Mouse (Mus musculus): ENCODE results near the gene Stam2. TPM values are rescaled to one million over a fixed set of nuclear protein-coding genes. Genes with fewer than 3 reads are reported as not detected.

Gene Stam2
- 9.0 and 9.9 TPM in 2 replicates for polyA plus RNA-seq (2015; fragmentation: Nextera tagmentation; extraction: Ambion mirVana)

DNA sequence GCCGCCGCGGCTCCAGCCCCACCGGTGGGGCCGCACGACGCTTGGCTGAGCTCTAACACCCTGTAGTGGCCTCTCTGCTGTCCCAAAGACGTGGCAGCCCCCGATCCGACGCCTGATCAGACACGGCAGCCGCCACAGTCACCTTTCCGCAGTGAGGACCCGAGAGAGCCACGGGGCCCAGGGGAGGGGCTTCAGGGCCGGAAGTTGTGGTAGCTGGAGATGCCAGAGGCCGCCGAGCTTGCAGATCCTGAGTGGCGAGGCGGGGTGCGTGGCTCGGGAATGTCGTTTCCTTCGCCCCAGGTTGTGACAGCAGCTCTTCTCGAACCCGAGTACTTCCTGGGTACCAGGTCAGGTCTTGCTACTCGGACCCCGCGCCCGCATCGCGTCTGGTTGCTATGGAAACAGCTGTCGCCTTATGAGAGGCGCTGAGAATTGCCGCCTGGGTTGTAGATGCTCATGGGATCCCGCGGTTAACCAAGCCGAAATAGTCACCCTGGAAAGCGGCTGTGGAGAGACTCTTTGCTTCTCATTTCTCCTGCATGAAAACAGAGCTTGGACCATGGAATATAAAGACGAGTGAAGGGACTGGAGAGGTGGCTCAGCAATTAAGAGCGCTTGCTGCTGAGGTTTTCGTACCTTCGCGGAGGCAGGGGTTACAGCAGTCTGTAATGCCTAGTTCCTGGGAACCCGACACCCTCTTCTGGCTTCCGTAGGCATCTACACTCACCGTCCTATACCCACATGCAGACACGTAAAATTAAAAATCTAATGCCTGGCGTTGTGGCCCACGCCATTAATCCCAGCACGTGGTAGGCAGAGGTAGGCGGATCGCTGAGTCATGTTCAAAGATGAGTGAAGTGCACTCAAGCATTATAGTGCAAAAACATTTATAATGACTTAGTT is at the start of gene Stam2:
Gene Stam2 (minus strand): TSS at position 26 of the 903 bp plus-strand sequence.
- DNase-seq (peak; percentile 90), ATAC-seq (peak; percentile 93)
- 7% methylated on average over 54 of the region's 54 CpGs for WGBS (ENCODE audit: insufficient replicate concordance)
- Histone ChIP-seq H3K4me1 (ENCODE audit: insufficient read depth) (peaks cover 10% of the 10 kb centered on the region), H3K27ac (ENCODE audit: low read depth) (peak within 1 kb of the TSS; percentile 94), H3K4me3 (ENCODE audit: low read depth, low read length) (peak within 1 kb of the TSS; percentile 95), H3K9ac (replicated peaks) (peak within 1 kb of the TSS; percentile 90), H3K9me3 (ENCODE audit: low read length) (no peaks in the 10 kb centered on the region), H3K27me3 (ENCODE audit: insufficient read depth, low read length) (no peaks in the 10 kb centered on the region), H3K4me2 (ENCODE audit: low read depth, low read length) (peak within 1 kb of the TSS; percentile 86), H3K36me3 (replicated peaks; ENCODE audit: insufficient read depth, low read length) (no peaks in the 10 kb centered on the region)
- 0 out of 2 replicates have a peak, but pooled peaks have one; percentile 12 for TF ChIP-seq CTCF (IDR thresholded peaks at IDR 0.05; ENCODE audit: low read depth)
- TF ChIP-seq EP300 (IDR thresholded peaks at IDR 0.05; ENCODE audit: low read depth), result no peak

- DNase-seq (no peak), ATAC-seq (peak; percentile 27; the same call in 1 of the 2 replicates)
- no peak overlapping the region for H3K9ac ChIP-seq (replicated peaks)
- H3K4me1 ChIP-seq (ENCODE audit: insufficient read depth), result no peaks in the 10 kb centered on the region
- WGBS (ENCODE audit: insufficient replicate concordance), result 47% methylated on average over 3 of the region's 3 CpGs
- no peaks in the 10 kb centered on the region for H3K27me3 ChIP-seq (ENCODE audit: insufficient read depth, low read length)
- no peak for TF ChIP-seq EP300 (IDR thresholded peaks at IDR 0.05; ENCODE audit: low read depth)
- TF ChIP-seq CTCF (IDR thresholded peaks at IDR 0.05; ENCODE audit: low read depth), result no peak
- H3K27ac ChIP-seq (ENCODE audit: low read depth), result no peak overlapping the region
- H3K9me3 ChIP-seq (ENCODE audit: low read length), result no peaks in the 10 kb centered on the region
- no peaks in the 10 kb centered on the region for H3K36me3 ChIP-seq (replicated peaks; ENCODE audit: insufficient read depth, low read length)
- no peak overlapping the region for H3K4me3 ChIP-seq (ENCODE audit: low read depth, low read length)
- no peak overlapping the region for H3K4me2 ChIP-seq (ENCODE audit: low read depth, low read length)
Measured at GRCm38 (mm10) chr2:52785106-52785721, 43.1 kb upstream of the Stam2 start.

DNA sequence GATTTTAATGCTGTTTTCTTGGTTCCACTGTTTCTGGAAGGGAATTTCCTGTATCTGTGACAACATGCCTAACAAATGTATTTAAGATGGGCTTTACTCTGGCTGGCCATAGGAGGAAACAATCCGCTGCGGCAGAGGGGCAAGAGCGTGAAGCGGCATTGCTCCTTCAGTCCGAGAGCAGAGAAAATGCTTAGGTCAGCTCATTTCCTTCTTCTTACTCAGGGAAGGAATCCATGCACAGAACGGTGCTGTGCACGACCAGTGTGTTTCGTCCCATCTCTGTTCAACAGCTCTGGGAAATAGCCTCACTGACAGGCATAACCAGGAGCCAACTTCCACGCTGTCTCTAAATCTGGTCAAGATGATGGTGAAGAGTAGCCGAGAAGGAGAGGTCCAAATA is 37.9 kb upstream of the Stam2 start:
- Histone ChIP-seq H3K27ac (ENCODE audit: low read depth) (no peak overlapping the region), H3K4me2 (ENCODE audit: low read depth, low read length) (no peak overlapping the region), H3K9me3 (ENCODE audit: low read length) (no peaks in the 10 kb centered on the region), H3K9ac (replicated peaks) (no peak overlapping the region), H3K36me3 (replicated peaks; ENCODE audit: insufficient read depth, low read length) (no peaks in the 10 kb centered on the region), H3K27me3 (ENCODE audit: insufficient read depth, low read length) (no peaks in the 10 kb centered on the region), H3K4me1 (ENCODE audit: insufficient read depth) (no peaks in the 10 kb centered on the region), H3K4me3 (ENCODE audit: low read depth, low read length) (no peak overlapping the region)
- ATAC-seq (no peak), DNase-seq (no peak)
- WGBS (ENCODE audit: insufficient replicate concordance), result 80% methylated on average over 10 of the region's 10 CpGs
- no peak for TF ChIP-seq EP300 (IDR thresholded peaks at IDR 0.05; ENCODE audit: low read depth)
- no peak for TF ChIP-seq CTCF (IDR thresholded peaks at IDR 0.05; ENCODE audit: low read depth)

GRCm38 (mm10) chr2:52779381-52779780 is 37.3 kb upstream of the Stam2 start:
- no peak overlapping the region for H3K27ac ChIP-seq (ENCODE audit: low read depth)
- WGBS (ENCODE audit: insufficient replicate concordance), result 82% methylated on average over 9 of the region's 9 CpGs
- no peaks in the 10 kb centered on the region for H3K27me3 ChIP-seq (ENCODE audit: insufficient read depth, low read length)
- ATAC-seq (no peak), DNase-seq (no peak)
- no peaks in the 10 kb centered on the region for H3K36me3 ChIP-seq (replicated peaks; ENCODE audit: insufficient read depth, low read length)
- H3K4me3 ChIP-seq (ENCODE audit: low read depth, low read length), result no peak overlapping the region
- no peak overlapping the region for H3K4me2 ChIP-seq (ENCODE audit: low read depth, low read length)
- H3K4me1 ChIP-seq (ENCODE audit: insufficient read depth), result no peaks in the 10 kb centered on the region
- TF ChIP-seq EP300 (IDR thresholded peaks at IDR 0.05; ENCODE audit: low read depth) (no peak), CTCF (IDR thresholded peaks at IDR 0.05; ENCODE audit: low read depth) (no peak)
- H3K9me3 ChIP-seq (ENCODE audit: low read length), result no peaks in the 10 kb centered on the region
- no peak overlapping the region for H3K9ac ChIP-seq (replicated peaks)

DNA sequence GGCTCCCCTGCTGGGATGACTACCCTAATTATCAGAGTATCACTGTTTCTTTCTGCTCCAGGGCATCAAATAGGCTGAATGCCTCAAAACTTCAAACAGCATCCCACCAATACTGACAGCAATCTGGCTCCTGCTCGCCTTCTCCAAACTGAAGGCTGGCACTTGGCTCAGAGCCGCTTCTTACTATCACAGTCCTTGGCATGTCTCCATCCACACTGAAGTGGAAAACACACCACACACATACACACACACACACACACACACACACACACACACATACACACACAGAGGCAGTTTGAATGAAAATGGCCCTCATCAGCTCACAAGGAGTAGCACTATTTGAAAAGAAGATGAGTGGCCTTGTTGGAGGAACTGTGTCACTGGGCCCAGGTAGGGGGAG is 35.8 kb upstream of the Stam2 start:
- DNase-seq (no peak), ATAC-seq (no peak)
- Histone ChIP-seq H3K9ac (replicated peaks) (no peak overlapping the region), H3K27ac (ENCODE audit: low read depth) (no peak overlapping the region), H3K4me2 (ENCODE audit: low read depth, low read length) (no peak overlapping the region), H3K36me3 (replicated peaks; ENCODE audit: insufficient read depth, low read length) (no peaks in the 10 kb centered on the region), H3K4me1 (ENCODE audit: insufficient read depth) (no peaks in the 10 kb centered on the region), H3K4me3 (ENCODE audit: low read depth, low read length) (no peak overlapping the region), H3K9me3 (ENCODE audit: low read length) (no peaks in the 10 kb centered on the region), H3K27me3 (ENCODE audit: insufficient read depth, low read length) (no peaks in the 10 kb centered on the region)
- TF ChIP-seq CTCF (IDR thresholded peaks at IDR 0.05; ENCODE audit: low read depth) (no peak), EP300 (IDR thresholded peaks at IDR 0.05; ENCODE audit: low read depth) (no peak)
- 82% methylated on average over 2 of the region's 2 CpGs for WGBS (ENCODE audit: insufficient replicate concordance)

- Histone ChIP-seq H3K4me3 (ENCODE audit: low read depth, low read length) (no peak overlapping the region), H3K27me3 (ENCODE audit: insufficient read depth, low read length) (no peaks in the 10 kb centered on the region), H3K9ac (replicated peaks) (no peak overlapping the region), H3K27ac (ENCODE audit: low read depth) (no peak overlapping the region), H3K4me1 (ENCODE audit: insufficient read depth) (no peaks in the 10 kb centered on the region), H3K36me3 (replicated peaks; ENCODE audit: insufficient read depth, low read length) (no peaks in the 10 kb centered on the region), H3K9me3 (ENCODE audit: low read length) (no peaks in the 10 kb centered on the region), H3K4me2 (ENCODE audit: low read depth, low read length) (no peak overlapping the region)
- ATAC-seq (no peak), DNase-seq (no peak)
- no peak for TF ChIP-seq EP300 (IDR thresholded peaks at IDR 0.05; ENCODE audit: low read depth)
- TF ChIP-seq CTCF (IDR thresholded peaks at IDR 0.05; ENCODE audit: low read depth), result no peak
- WGBS (ENCODE audit: insufficient replicate concordance), result 54% methylated on average over 1 of the region's 1 CpGs
Measured at GRCm38 (mm10) chr2:52774373-52774772, 32.3 kb upstream of the Stam2 start.

Data from liver, postnatal 0 days (tissue).